ENCODE assay signal across 9 mouse cellular contexts in the genomic region with DNA sequence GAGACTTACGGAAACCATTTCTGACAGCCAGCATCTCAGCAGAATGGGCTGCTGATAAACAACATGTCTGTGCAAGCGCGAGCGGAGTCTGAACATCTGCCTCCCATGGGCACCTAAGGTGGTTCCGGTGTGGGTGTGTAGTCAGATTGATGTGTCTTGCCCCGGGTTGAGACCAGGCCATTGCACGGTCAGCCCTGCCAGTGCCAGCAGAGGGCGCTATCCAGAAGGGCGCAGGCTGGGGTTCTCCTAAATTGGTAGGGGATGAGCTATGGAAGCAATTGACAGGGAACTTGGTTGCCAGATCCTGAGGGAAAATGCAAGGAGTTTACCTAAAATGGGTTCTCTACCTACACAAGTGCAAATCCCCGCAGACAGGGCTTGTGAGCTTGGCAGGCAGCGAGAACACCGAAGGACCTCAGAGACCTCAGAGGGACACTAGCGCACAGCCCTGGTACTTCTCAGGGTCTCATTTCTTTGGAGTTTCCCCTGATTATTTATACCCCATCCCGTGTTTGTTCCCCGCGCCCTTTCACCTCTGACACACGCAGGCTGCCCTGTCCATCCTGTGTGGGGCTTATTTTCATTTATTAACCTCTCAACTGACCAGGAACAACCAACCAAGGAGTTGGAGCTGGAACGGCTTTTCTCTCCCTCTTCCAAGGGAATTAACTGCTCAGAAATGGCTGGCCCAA.
DNase-seq lines count a peak whose midpoint lies in the region; TF ChIP-seq lines count a peak whose summit lies in the region.
"Had no signal": no experiment of that assay in that cellular context is flagged by ENCODE, and none has a peak within 500 bp of the region (broad histone marks: within the 10 kb centered on the region; RNA-seq: fewer than 3 reads in every experiment).

No protein-coding gene starts in this region.

- no peaks in the 10 kb centered on the region for H3K27me3 ChIP-seq in embryonic facial prominence, embryonic 10.5 days (replicated peaks; ENCODE audit: low read depth, poor library complexity, severe bottlenecking)
- H3K27me3 ChIP-seq: liver, embryonic 15.5 days had no signal

- no peak overlapping the region for H3K27ac ChIP-seq in gastrocnemius, adult 2 months
- no peak overlapping the region for H3K27ac ChIP-seq in embryonic facial prominence, embryonic 10.5 days (replicated peaks)
- H3K27ac ChIP-seq: liver, embryonic 15.5 days had no signal

- peak; percentile 52 for TF ChIP-seq CTCF in gastrocnemius, adult 2 months (IDR thresholded peaks at IDR 0.05)

- H3K36me3 ChIP-seq in embryonic facial prominence, embryonic 10.5 days (replicated peaks): no peaks in the 10 kb centered on the region
- H3K36me3 ChIP-seq: liver, embryonic 15.5 days had no signal

- H3K4me3 ChIP-seq in gastrocnemius, adult 2 months: no peak overlapping the region
- H3K4me3 ChIP-seq in embryonic facial prominence, embryonic 10.5 days: no peak overlapping the region
- H3K4me3 ChIP-seq: liver, embryonic 15.5 days had no signal

- 77% methylated on average over 18 of the region's 18 CpGs for WGBS in embryonic facial prominence, embryonic 10.5 days

- peak; percentile 42 for DNase-seq in gastrocnemius, adult 2 months
- no peak for DNase-seq in gastrocnemius, adult 8-10 months (ENCODE audit: low spot score in 2 of 2)
- peak; percentile 33 for DNase-seq in right cerebral cortex, postnatal 4 days
- DNase-seq in right cerebral cortex, postnatal 25 days: no peak
- peak; percentile 58 for DNase-seq in embryonic facial prominence, embryonic 10.5 days (ENCODE audit: low spot score)
- DNase-seq in lung, postnatal 14 days: peak; percentile 37
- DNase-seq in spleen, adult 12 weeks (ENCODE audit: low spot score): no peak
- DNase-seq in layer of hippocampus, adult 11-12 months (ENCODE audit: low spot score): no peak

- H3K4me1 ChIP-seq in embryonic facial prominence, embryonic 10.5 days: peaks cover 47% of the 10 kb centered on the region
- H3K4me1 ChIP-seq: liver, embryonic 15.5 days had no signal

- intact Hi-C loops in gastrocnemius, adult 2 months (cut with DNase I): no loop called here

- H3K9me3 ChIP-seq in embryonic facial prominence, embryonic 10.5 days: no peaks in the 10 kb centered on the region
- H3K9me3 ChIP-seq: liver, embryonic 15.5 days had no signal

Comparison
In these comparisons a context has a peak if more than half of its experiments do, and no peak if none do; other contexts are left out.
1. DNase-seq: peak in gastrocnemius, adult 2 months (single experiment), right cerebral cortex, postnatal 4 days (single experiment), embryonic facial prominence, embryonic 10.5 days (single experiment) and lung, postnatal 14 days (single experiment); none in gastrocnemius, adult 8-10 months (0 of 2), right cerebral cortex, postnatal 25 days (single experiment), spleen, adult 12 weeks (single experiment) and layer of hippocampus, adult 11-12 months (single experiment).